Mouse (Mus musculus): Measurements from ENCODE around the gene Gm45753.

DNA sequence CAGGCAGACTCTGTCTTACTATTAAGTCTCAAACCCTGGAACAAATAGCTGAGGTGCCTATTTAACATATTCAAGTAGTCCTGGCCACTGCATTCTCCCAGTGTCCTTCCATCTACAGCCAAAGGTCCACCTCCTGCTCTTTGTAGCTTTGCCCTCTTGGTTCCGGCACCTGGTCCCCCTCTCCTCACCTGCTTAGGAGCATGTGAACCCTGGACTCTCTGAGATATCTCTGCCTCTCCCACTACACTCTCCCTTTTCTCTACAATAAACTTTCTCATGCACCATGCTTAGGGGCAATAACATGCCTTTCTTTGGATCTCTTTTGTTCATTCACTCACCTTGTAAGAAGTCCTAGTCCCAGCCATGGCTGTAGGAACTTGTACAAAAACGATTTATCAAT is 13.1 kb upstream of the Gm45753 start:
- TF ChIP-seq CTCF (IDR thresholded peaks at IDR 0.05; ENCODE audit: low read depth) (no peak), EP300 (IDR thresholded peaks at IDR 0.05; ENCODE audit: low read depth) (no peak)
